Mouse (Mus musculus) spleen, postnatal 4 days (tissue): ENCODE data around the gene Sh3pxd2a.

ENCODE experiments used
- DNase-seq, 2 experiments: peaks; one replicate each; pipeline ENCODE4 v3.0.0; 2022; ENCODE audit warnings: low spot score in 2 of 2

Gene Sh3pxd2a

GRCm38 (mm10) chr19:47279788-47280532 lies 184.2 kb downstream of the Sh3pxd2a start:
- DNase-seq, result no peak

- no peak for DNase-seq
Measured at GRCm38 (mm10) chr19:47279372-47279771, 184.8 kb downstream of the Sh3pxd2a start.

- no peak for DNase-seq
Measured at GRCm38 (mm10) chr19:47276730-47277129, 187.5 kb downstream of the Sh3pxd2a start.

- DNase-seq, result no peak
Measured at GRCm38 (mm10) chr19:47270520-47270919, 193.7 kb downstream of the Sh3pxd2a start.

- no peak for DNase-seq
Measured at GRCm38 (mm10) chr19:47269729-47270128, 194.5 kb downstream of the Sh3pxd2a start.

GRCm38 (mm10) chr19:47267066-47267465 lies 197.1 kb downstream of the Sh3pxd2a start:
- no peak for DNase-seq

- DNase-seq, result no peak
Measured at GRCm38 (mm10) chr19:47266070-47266801, 198.0 kb downstream of the Sh3pxd2a start.

GRCm38 (mm10) chr19:47264322-47265092 lies 199.7 kb downstream of the Sh3pxd2a start:
- no peak for DNase-seq

- no peak for DNase-seq
Measured at GRCm38 (mm10) chr19:47263621-47264020, 200.6 kb downstream of the Sh3pxd2a start.

- no peak for DNase-seq
Measured at GRCm38 (mm10) chr19:47261196-47261595, 203.0 kb downstream of the Sh3pxd2a start.

- no peak for DNase-seq
Measured at GRCm38 (mm10) chr19:47259581-47259980, 204.6 kb downstream of the Sh3pxd2a start.

GRCm38 (mm10) chr19:47255919-47256318 lies 208.3 kb downstream of the Sh3pxd2a start:
- DNase-seq, result no peak

GRCm38 (mm10) chr19:47255036-47255435 lies 209.2 kb downstream of the Sh3pxd2a start:
- DNase-seq, result no peak

GRCm38 (mm10) chr19:47253053-47253628 lies 211.1 kb downstream of the Sh3pxd2a start:
- DNase-seq, result no peak

- DNase-seq, result no peak
Measured at GRCm38 (mm10) chr19:47250931-47251330, 213.3 kb downstream of the Sh3pxd2a start.

- no peak for DNase-seq
Measured at GRCm38 (mm10) chr19:47248906-47249568, 215.2 kb downstream of the Sh3pxd2a start.

- DNase-seq, result no peak
Measured at GRCm38 (mm10) chr19:47248296-47248695, 215.9 kb downstream of the Sh3pxd2a start.

GRCm38 (mm10) chr19:47247791-47248190 lies 216.4 kb downstream of the Sh3pxd2a start:
- DNase-seq, result no peak

- DNase-seq, result no peak
Measured at GRCm38 (mm10) chr19:47245512-47245911, 218.7 kb downstream of the Sh3pxd2a start.

GRCm38 (mm10) chr19:47242227-47242626 lies 222.0 kb downstream of the Sh3pxd2a start:
- no peak for DNase-seq

- DNase-seq, result no peak
Measured at GRCm38 (mm10) chr19:47240957-47241356, 223.2 kb downstream of the Sh3pxd2a start.
